Mouse (Mus musculus) heart, embryonic 14.5 days (tissue): ENCODE measurements around the gene Ngly1. TPM values are rescaled to one million over a fixed set of nuclear protein-coding genes. Genes with fewer than 3 reads are reported as not detected.
A peak's percentile ranks its signal among the peaks of the same experiment; 100 is the strongest.

Source experiments
- ATAC-seq: fragments of 200-750 bp; cut with Nextera tagmentation; 2 replicates; pipeline ENCODE4 v1.8.0; 2017; ENCODE audit warnings: low read depth, moderate TSS enrichment; ENCODE audit not compliant: insufficient number of reproducible peaks, insufficient read depth, low FRiP score
- H3K27ac ChIP-seq, 2 experiments: fragments of 200-500 bp in 1 of 2; fragments of 300-500 bp in 1 of 2; sonication (generic) in 1 of 2; replicated peaks in 1 of 2; 2 replicates each; pipeline ENCODE4 v1.5.1; 2012 to 2014; ENCODE audit warnings: low read depth in 2 of 2, low read length in 2 of 2, control low read depth in 1 of 2, mild to moderate bottlenecking in 1 of 2, mixed read lengths in 1 of 2; ENCODE audit not compliant: control insufficient read depth in 1 of 2, insufficient read depth in 1 of 2
- H3K27me3 ChIP-seq: fragments of 300-500 bp; sonication (generic); 2 replicates; pipeline ENCODE4 v1.6.1; 2014; ENCODE audit warnings: mild to moderate bottlenecking, low read length, control low read depth; ENCODE audit not compliant: control insufficient read depth, insufficient read depth
- H3K36me3 ChIP-seq: fragments of 300-500 bp; sonication (generic); 2 replicates; pipeline ENCODE4 v1.6.1; 2014; ENCODE audit warnings: mild to moderate bottlenecking, control low read depth, low read length, mixed read lengths; ENCODE audit not compliant: control insufficient read depth, insufficient read depth
- H3K4me1 ChIP-seq, 2 experiments: fragments of 200-500 bp in 1 of 2; fragments of 300-500 bp in 1 of 2; sonication (generic) in 1 of 2; 2 replicates each; pipeline ENCODE4 v1.6.1; 2012 to 2014; ENCODE audit warnings: low read length in 2 of 2, control low read depth in 1 of 2, mixed read lengths in 1 of 2; ENCODE audit not compliant: control insufficient read depth in 2 of 2, insufficient read depth in 2 of 2
- H3K4me2 ChIP-seq: fragments of 300-500 bp; sonication (generic); 2 replicates; pipeline ENCODE4 v1.6.1; 2014; ENCODE audit warnings: mild to moderate bottlenecking, low read length
- H3K4me3 ChIP-seq, 2 experiments: fragments of 200-500 bp in 1 of 2; fragments of 300-500 bp in 1 of 2; sonication (generic) in 1 of 2; 2 replicates each; pipeline ENCODE4 v1.5.1; 2012 to 2014; ENCODE audit warnings: low read length in 2 of 2, mild to moderate bottlenecking in 2 of 2, control low read depth in 1 of 2, low read depth in 1 of 2, moderate library complexity in 1 of 2; ENCODE audit not compliant: control insufficient read depth in 1 of 2, insufficient read depth in 1 of 2
- H3K9ac ChIP-seq: fragments of 300-500 bp; sonication (generic); 2 replicates; pipeline ENCODE4 v1.6.1; 2014; ENCODE audit warnings: mild to moderate bottlenecking, low read length
- H3K9me3 ChIP-seq: fragments of 300-500 bp; sonication (generic); 2 replicates; pipeline ENCODE4 v1.6.1; 2016; ENCODE audit warnings: low read length, control low read depth; ENCODE audit not compliant: control insufficient read depth
- WGBS: fragments of 180-500 bp; shearing (Covaris S2); extraction: QIAGEN DNeasy Blood & Tissue Kit; methylation state at CpG from one replicate; pipeline ENCODE4 v1.1.7; 2014; 5-methylcytosine and 5-hydroxymethylcytosine counted together
- polyA plus RNA-seq: library from polyadenylated mRNA; unstranded; fragments of >200 nt; fragmentation: Nextera tagmentation; extraction: Ambion mirVana; gene quantifications from 2 replicates; pipeline ENCODE4 v1.2.1, GENCODE M21; 2014

Ngly1 gene
- 26.6 and 27.0 TPM in 2 replicates for polyA plus RNA-seq

DNA sequence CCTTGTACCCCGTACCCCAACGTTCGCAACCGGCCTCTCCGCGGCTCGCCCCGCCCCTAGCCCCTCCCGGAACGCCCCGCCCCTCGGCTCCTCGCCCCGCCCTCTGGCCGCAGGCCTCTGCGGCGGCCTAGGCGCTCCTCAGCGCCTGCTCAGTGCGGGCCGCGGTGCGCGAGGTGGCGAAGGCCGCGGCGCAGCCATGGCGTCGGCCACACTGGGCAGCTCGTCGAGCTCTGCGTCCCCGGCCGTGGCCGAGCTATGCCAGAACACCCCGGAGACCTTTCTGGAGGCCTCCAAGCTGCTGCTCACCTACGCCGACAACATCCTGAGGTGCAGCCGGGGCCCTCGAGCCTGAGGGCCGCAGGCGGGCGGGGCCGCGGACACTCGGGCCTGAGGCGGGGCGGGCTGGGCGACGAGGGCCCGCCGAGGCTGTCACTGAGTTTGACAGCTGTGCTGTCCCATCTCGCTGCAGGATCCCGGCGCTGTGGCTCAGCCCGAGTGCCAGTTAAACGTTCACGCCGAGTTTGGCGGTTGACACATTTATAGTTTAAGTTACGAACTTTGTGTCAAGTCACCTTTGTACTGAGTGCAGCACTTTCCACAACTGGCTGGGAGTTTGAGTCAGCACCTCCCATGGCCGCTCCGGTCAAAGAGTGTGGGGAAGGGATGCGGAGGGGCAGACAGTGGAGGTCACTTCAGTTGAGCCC lies at the start of gene Ngly1, which contains the start of gene Oxsm:
Gene Ngly1 (plus strand): TSS at position 110 of the 704 bp plus-strand sequence.
Gene Oxsm (minus strand): TSS at position 638 of the 704 bp plus-strand sequence.
- under 1% methylated on average over 55 of the region's 65 CpGs for WGBS
- ATAC-seq = peak; percentile 98
- Histone ChIP-seq H3K9ac (peak within 1 kb of the TSS; percentile 95), H3K27ac (peak within 1 kb of the TSS; percentile 90 to 97), H3K27me3 (no peaks in the 10 kb centered on the region), H3K4me1 (peaks cover 0 to 13% of the 10 kb centered on the region in 2 experiments; a peak in 3 of 4 replicates), H3K4me3 (peak within 1 kb of the TSS; percentile 74 to 98), H3K4me2 (peak within 1 kb of the TSS; percentile 91), H3K9me3 (no peaks in the 10 kb centered on the region), H3K36me3 (peaks cover under 1% of the 10 kb centered on the region; the same call in 1 of the 2 replicates)

DNA sequence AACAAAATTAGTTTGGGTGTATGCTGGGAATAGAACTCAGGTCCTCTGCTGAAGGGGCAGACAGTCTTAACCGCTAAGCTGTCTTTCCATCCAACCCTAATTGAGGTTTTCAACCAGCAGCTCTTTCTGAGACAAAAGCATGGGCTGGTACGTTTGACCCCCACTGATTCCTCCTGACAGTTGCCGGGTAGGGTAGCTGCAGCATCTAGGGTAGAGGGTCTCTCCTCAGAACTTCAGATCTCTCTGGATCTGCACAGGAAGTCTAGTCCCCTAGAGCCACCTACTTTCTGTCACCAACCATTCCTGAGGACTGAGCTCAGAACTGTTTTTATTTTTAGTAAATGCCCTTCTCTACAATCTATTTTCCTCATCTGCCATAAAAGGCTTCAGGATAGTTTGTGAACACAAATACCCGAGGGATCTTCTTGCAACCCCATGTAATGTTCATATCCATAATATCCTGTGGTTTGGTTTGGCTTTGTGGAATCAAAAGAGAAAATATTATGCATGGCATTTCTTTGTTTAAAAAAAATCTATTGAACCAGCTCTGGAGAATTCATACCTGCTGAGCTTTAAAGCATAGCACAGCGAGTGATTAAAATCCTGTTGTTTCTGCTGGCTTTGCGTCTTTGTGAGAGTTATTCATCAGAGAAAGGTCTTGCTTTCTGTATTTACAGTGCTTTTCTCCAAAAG lies 48.7 kb upstream of the Ngly1 start:
- Histone ChIP-seq H3K9ac (peak overlapping the region; percentile 47), H3K4me3 (no peak overlapping the region), H3K4me1 (peaks cover 6 to 15% of the 10 kb centered on the region in 2 experiments), H3K27me3 (no peaks in the 10 kb centered on the region), H3K4me2 (peak overlapping the region; percentile 37), H3K27ac (peak overlapping the region; percentile 39 to 49; a peak in 3 of 4 replicates), H3K36me3 (no peaks in the 10 kb centered on the region), H3K9me3 (no peaks in the 10 kb centered on the region)
- ATAC-seq = no peak
- 47% methylated on average over 6 of the region's 6 CpGs for WGBS

DNA sequence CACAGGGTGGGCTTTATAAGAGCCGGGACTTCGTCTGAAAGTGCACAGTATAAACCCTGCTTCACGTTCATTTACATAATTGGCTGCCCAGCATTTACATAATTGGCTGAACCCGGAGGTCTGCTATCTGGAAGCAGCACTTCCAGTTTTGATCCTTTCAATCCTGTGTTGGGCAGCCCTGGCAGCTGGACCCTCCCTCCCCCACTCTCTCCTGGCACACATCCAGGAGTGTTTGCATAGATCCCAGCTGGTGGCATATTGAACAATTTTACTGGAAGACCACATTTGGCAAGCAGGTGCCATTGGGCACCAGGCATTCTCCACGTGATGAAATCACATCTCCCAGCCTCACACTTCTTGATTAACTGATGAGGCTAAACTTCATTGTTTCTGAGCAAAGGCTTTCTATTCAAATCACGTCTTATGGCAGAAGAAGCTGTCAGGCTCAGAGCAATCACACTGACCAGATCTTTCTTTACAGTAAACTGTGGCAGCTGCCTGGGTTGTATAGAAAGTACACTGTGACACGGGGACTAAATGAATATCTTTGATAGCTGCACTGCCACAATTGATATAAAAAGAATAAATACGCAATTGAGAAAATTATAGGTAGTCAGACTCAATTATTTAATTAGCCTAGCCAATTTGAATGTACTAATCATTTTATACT lies 48.0 kb upstream of the Ngly1 start:
- no peaks in the 10 kb centered on the region for H3K9me3 ChIP-seq
- H3K4me2 ChIP-seq = peak overlapping the region; percentile 37
- no peaks in the 10 kb centered on the region for H3K36me3 ChIP-seq
- H3K9ac ChIP-seq = peak overlapping the region; percentile 47
- peak overlapping the region in 1 of 2 experiments; percentile 49; a peak in 2 of 4 replicates for H3K27ac ChIP-seq
- ATAC-seq = no peak
- no peak overlapping the region for H3K4me3 ChIP-seq
- H3K27me3 ChIP-seq = no peaks in the 10 kb centered on the region
- 39% methylated on average over 8 of the region's 8 CpGs for WGBS
- H3K4me1 ChIP-seq = peaks cover 6 to 15% of the 10 kb centered on the region in 2 experiments

DNA sequence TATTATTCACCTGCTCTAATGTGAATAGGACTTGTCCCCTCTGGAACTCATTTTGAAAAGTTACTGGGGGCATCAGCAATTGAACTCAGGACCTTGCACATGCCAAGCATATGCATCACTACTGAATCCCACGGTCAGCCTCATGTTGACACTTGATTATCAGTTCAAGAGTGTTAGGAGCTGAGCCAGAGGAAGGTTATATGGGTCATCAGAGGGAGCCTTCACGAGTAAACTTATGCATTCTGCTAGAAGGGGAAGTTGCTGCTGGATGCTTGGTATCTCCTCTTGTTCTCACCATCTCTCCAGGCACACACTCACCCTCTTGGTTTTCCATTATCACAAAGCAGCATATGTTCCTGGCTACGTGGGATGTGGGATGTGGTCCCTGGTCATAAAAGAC lies 47.4 kb upstream of the Ngly1 start:
- H3K36me3 ChIP-seq = no peaks in the 10 kb centered on the region
- no peak overlapping the region for H3K9ac ChIP-seq
- 10% methylated on average over 3 of the region's 3 CpGs for WGBS
- H3K9me3 ChIP-seq = no peaks in the 10 kb centered on the region
- no peak overlapping the region for H3K4me3 ChIP-seq
- no peak overlapping the region for H3K4me2 ChIP-seq
- ATAC-seq = no peak
- H3K27ac ChIP-seq = no peak overlapping the region
- no peaks in the 10 kb centered on the region for H3K27me3 ChIP-seq
- H3K4me1 ChIP-seq = peaks cover 6 to 15% of the 10 kb centered on the region in 2 experiments

DNA sequence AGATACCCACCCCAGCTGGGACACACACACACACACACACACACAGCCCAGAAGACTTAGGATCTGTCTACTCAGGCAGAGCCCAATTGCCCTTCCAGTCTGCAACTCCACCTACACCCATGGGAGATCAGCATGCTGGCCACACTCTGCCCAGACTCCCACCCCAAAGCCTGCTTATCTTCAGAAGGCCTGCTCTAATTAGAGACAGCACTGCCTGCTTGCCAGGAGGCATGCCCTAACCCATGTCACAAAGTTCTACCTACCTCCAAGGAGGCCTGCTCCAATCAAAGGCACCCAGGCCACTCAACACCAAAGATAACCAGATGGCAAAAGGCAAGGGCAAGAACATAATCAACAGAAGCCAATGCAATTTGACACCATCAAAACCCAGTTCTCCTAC lies 41.4 kb upstream of the Ngly1 start:
- Histone ChIP-seq H3K27ac (no peak overlapping the region), H3K4me3 (no peak overlapping the region), H3K36me3 (no peaks in the 10 kb centered on the region), H3K4me1 (no peaks in the 10 kb centered on the region), H3K4me2 (no peak overlapping the region), H3K9me3 (no peaks in the 10 kb centered on the region), H3K9ac (no peak overlapping the region), H3K27me3 (no peaks in the 10 kb centered on the region)
- no peak for ATAC-seq

DNA sequence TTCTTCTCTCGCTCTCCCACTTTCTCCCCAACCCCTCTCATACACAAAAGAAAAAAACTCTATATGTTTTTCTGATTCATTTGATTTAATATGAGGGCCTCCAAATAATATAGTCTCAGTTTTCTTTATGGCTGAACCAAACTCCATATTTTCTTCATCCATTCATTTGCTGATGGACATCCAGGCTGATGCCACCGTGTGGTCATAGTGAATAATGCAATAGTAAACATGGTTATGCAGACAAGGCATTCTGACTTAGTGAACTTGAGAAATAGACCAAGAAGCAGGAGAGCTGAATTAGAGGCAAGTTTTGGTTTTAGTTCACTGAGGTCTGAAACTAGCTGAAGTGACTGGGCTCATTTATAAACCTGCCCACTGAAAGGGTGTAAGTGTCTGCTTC lies 30.1 kb upstream of the Ngly1 start:
- Histone ChIP-seq H3K9me3 (no peaks in the 10 kb centered on the region), H3K36me3 (no peaks in the 10 kb centered on the region), H3K4me1 (no peaks in the 10 kb centered on the region), H3K27ac (no peak overlapping the region), H3K4me2 (no peak overlapping the region), H3K9ac (no peak overlapping the region), H3K4me3 (no peak overlapping the region), H3K27me3 (no peaks in the 10 kb centered on the region)
- WGBS = 50% methylated on average over 2 of the region's 2 CpGs
- no peak for ATAC-seq

DNA sequence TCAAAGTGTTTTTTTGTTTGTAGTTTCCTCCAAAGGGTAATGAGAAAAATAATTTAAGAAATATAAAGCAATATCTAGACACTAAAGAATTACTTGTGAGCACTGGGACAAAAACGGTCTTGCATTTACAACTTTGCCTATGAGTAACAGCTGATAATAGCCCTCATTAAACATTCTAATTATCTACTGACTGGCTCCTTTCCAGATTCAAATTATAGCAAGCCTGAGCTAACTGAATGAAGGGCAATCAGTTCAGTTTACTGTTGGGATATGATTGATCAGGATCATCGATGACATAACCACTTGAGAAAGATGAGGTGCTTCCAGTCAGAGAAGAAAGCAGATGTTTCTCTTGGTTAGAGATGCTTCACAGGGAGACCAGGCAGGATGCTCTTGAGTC lies 19.7 kb upstream of the Ngly1 start:
- H3K36me3 ChIP-seq = no peaks in the 10 kb centered on the region
- no peaks in the 10 kb centered on the region for H3K27me3 ChIP-seq
- H3K4me3 ChIP-seq = no peak overlapping the region
- H3K9ac ChIP-seq = no peak overlapping the region
- no peak for ATAC-seq
- no peaks in the 10 kb centered on the region for H3K9me3 ChIP-seq
- 83% methylated on average over 2 of the region's 2 CpGs for WGBS
- H3K27ac ChIP-seq = no peak overlapping the region
- H3K4me1 ChIP-seq = no peaks in the 10 kb centered on the region
- no peak overlapping the region for H3K4me2 ChIP-seq
